Mouse (Mus musculus) retina, embryonic 14.5 days (tissue): ENCODE data around the gene Pitpnb.
A peak's percentile ranks its signal among the peaks of the same experiment; 100 is the strongest.

Source experiments
- DNase-seq: peaks from one replicate; pipeline ENCODE4 v3.0.0-alpha.2; 2015; ENCODE audit warnings: low spot score

Gene Pitpnb

DNA sequence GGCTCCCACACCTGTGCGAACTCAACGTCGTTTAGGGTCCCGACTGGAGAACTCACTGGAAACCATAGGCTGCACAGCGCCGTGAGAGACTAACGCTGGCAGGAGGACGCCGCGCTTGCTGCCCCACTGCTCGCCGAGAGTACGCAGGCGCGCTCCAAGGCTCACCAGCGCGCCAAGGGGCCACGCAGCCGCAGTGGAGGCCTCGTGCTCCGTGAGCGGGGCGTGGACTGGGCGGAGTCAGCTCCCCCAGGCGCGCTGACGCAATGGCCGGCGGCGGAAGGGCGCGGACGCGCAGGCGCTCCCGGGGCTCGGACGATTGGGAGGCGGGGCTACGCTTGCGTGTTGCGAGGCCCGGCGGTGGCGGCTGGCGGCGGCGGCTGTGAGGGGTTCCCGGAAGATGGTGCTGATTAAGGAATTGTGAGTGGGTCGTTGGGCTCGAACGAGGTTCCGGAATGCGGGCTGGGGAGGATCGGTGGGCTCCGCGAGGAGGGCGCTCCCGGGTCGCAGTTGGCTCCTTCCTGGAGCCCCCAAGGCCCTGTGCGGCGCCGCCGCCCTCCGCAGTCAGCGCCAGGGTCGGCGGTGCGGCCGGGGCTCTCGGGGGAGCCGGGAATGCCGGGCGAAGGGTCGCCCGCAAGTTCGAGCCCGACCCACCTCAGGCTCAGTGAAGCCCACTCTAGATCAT is at the start of gene Pitpnb:
TSS of gene Pitpnb (plus strand) at position 347 of the 682 bp plus-strand sequence.
- DNase-seq, result peak; percentile 99

DNA sequence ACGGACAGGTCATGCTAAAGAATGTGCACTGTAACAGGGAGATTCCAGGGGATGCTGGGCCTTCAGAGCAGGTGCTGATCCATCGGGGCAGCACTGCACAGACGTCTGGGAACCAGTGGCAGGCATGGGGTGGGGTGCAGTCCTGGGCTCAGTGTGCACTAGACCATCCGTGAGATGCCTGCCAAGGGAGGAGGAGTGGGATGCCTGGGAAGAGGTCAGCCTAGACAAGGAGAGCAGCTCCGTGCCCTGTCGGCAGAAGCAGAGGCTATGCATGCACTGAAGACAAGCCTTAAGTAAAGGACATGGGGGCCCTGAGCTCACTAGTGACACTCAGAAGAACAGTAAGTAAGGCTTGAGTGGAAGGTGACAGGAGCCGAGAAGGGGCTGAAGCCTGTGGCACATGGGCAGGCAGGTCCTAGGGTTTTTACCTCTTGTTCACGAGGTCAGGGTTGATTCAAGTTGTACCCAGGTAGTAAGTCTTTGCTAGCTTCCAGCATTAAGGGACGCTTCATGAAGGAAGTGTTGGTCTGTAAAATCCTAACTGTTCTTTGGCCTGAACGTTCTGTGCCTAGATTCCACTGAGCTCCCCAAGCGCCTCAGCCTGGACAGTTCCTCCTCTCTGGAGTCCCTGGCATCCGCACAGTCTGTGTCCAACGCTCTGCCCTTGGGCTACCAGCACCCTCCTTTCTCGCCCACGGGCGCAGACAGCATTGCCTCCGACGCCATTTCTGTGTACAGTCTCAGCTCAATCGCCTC is 46.0 kb upstream of the Pitpnb start:
- DNase-seq, result no peak

- no peak for DNase-seq
Observed at GRCm38 (mm10) chr5:111287571-111287970, 43.0 kb upstream of the Pitpnb start.

DNA sequence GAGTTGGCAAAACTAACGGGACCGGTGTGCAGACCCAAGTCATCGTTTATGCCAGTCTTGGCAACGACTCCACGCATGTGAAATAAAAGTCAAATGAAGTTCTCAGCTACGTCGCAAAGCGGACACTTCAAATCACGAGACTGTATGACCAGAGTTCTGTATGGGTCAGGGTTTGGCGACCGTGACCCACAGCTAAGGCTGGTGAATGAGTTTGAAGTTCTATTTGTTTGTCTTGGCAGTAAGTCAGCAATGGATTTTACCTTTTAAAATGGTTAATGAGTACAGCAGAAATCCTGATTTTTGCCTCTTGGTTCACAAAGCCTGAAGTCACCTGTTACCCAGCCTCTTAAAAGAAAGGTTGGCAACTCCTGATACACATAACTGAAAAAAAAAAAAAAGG is 42.1 kb upstream of the Pitpnb start:
- no peak for DNase-seq

DNA sequence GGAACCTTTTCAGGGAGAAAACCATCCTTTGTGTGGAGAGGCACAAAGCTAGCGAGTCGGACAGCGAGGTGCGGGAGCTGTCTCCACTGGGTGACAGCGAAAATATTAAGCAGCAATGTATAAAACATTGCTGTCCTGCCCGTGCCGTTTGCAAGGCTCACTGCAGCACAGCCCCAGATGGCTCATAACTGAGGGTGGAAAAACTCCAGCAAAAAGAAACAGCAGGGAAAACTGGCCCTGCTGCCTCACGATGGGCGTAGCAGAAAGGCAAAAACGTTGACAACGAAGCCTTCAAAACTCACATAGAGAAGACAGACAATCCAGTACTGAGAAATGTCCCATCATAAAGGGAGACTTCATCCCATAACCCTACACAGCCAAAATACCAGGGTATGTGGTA is 40.5 kb upstream of the Pitpnb start:
- DNase-seq, result no peak

DNA sequence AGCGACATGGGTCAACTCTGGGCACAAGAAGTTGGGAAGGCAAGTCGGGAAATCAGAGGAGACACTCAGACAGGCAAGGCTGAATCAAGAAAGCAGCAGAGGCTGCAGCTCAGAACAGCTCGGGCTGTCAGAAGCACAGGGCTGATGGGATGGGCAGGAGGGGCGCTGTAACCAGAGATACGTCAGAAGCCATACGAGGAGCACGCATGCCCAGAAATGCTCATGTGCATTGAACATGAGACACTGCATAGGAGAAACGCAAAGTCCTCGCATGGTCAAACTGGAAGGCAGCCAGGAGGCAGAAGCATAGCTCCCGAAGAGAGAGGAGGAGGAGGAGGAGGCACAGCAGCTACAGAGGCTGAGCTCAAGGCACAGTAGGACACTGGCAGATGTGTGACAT is 38.9 kb upstream of the Pitpnb start:
- DNase-seq, result no peak

DNA sequence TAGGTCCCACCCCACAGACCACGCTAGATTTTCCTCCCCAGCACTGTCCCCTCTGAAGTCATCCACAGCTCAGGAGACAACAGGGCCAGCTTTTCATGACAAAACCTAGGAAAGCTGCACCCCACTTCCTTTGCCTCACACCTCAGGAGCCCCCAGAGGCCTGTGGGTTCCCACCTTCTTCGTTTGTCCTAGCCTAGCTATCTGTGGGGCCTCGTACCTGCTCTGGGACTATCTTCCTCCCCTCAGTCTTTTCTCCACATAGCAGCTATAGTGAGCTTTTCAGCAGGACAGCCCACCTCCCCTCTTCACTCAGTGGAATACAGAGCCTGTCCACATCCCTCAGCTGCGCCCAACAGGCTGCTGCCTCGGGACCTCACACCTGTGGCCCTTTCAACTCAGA is 32.8 kb upstream of the Pitpnb start:
- DNase-seq, result no peak

DNA sequence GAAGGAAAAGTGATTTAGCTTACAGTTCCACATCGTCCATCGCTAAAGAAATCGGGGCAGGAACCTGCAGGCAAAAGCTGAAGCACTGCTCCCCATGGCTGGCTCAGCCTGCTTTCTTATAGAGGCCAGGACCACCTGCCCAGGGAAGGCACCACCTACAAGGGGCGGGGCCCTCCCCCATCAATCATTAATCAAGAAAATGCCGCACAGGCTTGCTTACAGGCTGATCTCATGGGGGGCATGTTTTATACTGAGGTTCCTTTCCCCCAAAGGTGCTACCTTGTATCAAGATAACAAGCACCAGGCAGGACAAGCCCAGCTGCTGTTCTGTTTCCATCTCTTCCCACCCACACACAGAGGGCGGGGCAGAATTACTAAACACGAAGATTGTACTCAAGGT is 31.9 kb upstream of the Pitpnb start:
- no peak for DNase-seq

DNA sequence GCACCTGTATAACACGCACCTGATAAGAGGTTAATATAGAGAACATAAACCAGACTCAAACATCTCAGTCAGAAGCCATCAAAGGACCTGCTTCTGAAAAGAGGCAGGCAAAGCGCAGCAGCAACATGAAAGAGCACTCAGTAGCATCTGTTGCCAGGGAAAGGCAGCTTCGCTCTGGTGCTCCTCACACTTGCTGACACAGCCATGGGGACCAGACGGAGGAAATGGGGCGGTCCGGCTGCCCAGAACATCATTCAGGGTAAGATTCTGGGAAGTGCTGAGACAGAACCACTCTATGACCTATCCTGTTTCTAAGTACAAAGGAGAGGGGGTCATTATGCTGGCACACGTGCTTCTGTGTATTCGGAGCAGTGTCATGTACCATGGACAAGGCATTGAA is 29.8 kb upstream of the Pitpnb start:
- DNase-seq, result no peak

DNA sequence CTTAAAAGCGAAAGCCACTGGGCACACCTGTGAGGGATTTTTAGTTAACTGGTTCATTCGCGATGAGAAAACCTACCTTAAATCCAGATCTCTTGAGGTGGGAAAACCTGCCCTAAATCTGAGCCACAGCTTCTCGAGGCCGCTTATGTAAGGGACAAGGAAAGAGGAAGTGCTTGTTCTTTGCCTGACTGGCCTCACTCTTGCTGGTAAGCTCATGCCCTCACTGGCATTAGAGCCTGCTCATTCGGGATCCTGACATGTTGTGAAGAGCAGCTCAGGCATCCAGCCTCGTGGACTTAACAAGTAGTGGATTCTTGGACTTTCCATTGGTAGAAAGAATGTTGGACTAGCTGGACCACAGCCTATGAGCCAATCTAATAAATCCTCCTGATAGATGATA is 28.8 kb upstream of the Pitpnb start:
- no peak for DNase-seq

DNA sequence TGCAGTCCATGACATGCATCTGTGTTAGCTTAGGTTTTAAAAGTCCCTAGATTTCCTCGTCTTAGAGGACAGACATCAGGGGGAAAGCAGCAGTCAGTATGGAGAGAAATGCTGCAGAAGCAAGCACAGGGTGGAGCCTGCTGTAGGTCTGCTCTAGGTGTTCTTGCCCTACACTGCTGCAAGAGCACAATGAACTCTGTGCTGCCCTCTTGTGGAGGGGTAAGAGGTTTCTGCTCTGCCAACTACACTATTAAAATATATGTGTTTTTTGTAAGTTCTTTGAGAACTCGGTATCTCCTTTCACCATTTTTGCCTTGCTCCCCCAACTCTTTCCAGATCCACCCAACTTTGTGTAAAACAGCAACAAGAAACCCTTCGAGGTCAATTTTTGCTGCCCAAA is 25.8 kb upstream of the Pitpnb start:
- DNase-seq, result no peak

DNA sequence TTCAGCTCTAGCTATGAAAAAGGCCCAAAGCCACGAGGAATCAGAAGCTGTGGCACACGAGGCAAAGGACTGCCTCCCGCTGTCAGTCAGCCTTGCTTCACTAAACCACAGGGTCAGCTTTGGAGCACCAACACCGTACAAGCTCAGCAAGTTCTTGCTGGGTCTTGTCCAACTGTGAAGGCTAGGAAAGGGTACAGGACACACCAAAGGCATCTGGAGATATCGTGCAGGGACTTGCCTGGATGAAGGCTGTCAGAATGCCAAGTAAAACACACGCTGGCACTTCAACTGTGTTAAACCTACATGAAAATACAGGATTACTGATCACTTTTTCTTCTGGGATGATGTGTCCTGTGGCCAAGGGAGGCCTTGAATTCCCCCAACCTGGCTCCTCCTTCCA is 20.4 kb upstream of the Pitpnb start:
- DNase-seq, result no peak

DNA sequence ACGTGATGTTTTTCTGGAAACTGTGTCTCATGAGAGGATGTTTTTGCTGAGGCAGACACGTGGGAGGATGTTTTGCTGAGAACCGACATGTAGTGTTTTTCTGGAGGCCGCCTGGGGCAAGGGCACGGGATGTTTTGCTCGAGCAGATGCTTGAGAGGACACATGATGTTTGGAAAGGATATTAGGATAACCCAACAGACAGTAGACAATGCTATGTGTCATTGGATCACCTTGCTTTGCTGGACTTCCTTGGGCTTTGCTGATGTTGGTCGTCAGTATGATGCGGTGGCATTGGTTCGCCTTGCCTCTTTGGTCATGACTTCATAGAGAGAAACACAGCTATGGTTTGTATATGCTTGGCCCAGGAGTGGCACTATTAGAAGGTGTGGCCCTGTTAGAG is 16.7 kb upstream of the Pitpnb start:
- DNase-seq, result no peak

DNA sequence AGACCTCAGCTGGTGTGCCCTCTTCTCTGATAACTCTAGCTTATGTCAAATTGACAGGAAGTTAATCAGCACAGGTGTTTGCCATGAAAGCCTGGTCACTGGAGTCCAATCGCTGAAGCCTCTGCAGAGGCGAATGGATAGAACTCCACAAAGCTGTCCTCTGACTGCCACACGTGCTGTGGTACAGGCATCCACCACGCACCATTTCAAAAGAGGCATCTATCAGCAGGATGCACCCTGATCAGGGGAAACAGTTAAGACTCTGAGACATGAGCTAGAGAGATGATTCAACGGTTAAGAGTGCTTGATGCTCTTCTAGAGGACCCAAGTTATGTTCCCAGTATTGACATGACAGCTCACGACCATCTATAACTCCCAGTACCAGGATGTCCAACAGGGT is 15.5 kb upstream of the Pitpnb start:
- DNase-seq, result no peak

DNA sequence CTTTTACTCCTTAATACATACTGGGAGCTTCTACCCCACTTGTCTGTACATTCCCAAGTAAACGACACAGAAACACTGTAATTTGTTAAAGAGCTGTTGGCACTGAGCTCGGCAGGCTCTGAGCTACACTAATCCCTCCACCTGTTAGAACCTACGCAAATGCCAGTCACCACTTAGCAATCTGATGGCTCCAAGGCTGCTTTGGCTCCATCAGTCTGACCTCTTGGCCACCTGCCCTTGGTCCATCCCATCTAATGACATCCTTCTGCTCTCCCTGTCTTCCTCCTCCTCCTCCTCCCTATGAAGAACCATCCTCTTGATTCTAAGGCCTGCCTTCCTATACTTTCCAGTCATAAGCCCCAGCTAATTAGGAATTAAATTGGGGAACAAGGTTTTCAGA is 13.0 kb upstream of the Pitpnb start:
- no peak for DNase-seq

DNA sequence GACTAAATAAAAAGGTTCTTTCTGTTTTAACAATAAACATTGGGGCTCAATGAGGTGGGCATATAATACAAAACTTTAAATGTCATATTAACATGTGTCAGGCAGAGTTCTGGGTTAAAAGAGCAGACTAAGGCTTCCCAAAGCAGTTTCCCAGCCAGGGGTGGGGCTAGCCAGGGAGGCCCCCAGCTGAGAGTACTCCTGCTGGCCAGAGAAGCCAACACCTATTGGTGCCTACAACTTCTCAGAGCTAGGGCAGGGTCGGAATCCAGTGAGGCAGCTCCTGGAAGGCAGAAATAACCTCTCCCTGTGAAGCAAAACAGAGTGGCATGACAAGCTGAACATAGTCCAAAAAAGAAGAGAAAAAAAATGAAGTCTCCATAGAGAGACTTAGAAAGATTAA is 11.6 kb upstream of the Pitpnb start:
- DNase-seq, result no peak

- no peak for DNase-seq
Observed at GRCm38 (mm10) chr5:111325813-111326212, 4.8 kb upstream of the Pitpnb start.

DNA sequence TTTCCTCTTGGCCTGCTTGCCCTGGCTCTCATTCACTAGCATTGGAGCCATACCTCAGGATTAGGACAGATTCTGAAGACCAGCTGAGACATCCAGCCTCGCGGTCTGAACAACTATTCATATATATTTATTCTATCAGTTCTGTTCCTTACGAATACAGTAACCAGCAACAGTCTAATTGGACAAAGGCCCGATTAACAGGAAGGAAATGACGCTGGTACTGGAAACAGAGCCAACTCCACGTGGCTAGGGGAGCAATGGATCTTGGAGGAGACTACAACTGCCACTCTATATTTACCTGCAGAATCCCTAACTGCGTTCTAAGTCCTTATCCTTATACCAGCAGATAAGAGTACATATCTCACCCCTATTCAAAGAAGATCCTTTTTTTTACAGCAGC is 3.1 kb upstream of the Pitpnb start:
- DNase-seq, result no peak

DNA sequence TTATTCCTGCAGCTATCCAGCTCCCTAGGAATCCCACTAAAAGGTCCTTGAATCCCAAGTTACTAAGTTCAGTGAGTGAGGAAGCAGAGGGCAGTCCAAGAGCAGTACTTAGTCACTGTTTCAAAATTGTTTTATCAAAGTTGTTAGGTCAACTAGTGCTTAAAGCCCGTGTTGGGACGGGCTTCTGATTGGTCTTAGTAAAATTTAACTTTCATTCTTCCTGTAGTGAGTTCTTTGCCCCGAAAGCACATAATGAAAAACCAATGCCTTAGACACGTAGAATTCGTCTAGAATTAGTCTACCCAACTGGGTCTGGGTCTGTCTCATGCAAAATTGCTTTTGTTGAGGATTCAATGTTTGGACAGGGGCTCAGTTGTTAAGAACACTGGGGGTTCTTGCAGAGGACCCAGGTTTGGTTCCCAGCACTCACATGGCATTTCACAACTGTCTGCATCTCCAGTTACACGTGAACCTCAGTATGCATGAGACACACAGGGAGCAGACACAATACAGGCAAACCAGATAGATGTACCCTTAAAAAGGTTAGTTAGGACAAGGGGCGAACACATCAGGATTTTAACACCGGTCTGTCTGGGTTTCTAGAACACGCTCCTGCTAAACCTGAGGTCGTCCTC is 664 bp upstream of the Pitpnb start:
- no peak for DNase-seq

- no peak for DNase-seq
Observed at GRCm38 (mm10) chr5:111331099-111331435, 504 bp downstream of the Pitpnb start.

DNA sequence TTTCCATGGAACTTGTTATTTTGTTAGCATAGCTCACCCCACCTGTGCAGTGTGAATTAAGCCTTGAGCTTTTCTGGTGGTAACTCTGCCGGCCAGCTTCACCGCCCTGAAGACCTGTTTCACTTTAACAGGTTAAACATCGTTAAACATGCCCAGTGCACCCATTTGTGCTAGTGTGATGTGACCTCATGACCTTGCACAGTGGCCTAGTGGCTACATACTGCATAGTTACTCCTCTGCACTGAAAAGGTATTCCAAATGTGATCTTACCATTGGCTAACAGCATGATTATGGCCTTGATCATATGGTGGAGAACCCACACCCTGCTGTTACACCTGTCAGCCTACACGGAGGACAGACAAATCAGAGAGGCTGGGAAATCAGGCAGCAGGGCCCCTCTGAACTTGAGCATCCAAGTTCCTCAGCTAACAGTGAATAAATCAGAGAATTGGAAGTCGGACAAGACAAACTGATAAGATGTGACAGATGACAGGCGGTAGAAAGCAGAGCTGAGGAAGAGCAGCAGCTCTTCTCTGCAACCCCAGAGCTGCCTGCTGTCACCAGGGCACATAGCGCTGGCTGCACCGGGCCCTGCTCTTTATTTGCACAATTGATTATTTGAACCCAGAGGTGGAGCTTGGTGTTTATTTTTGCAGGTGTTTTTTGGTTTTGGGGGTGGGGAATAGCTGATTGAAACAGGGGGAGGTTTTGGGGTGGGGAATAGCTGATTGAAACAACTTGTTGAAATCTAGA is 5.6 kb downstream of the Pitpnb start:
- no peak for DNase-seq

DNA sequence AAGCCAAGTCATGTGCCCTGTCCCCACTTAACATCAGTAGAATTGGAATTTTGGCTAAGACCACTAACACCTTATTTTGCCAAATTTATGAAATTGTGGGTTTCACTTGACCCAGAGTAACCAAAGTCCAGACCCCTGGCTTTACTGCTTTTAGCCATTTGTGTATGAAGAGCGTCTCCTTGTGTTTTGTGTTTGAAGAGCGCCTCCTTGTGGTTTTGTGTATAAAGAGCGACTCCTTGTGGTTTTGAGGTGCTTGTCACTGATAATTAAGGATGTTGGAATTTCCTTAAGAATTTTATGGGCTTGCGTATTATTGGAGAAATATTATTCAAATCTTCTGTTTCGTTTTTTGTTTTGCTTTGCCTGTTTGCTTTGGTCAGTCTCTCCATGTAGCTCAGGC is 11.0 kb downstream of the Pitpnb start:
- DNase-seq, result peak; percentile 69
